Mouse (Mus musculus): ENCODE data around the gene D5Ertd579e. TPM values are rescaled to one million over a fixed set of nuclear protein-coding genes. Genes with fewer than 3 reads are reported as not detected.

D5Ertd579e gene
- polyA plus RNA-seq, 1 experiment from 2014 or later = 18.6 TPM

DNA sequence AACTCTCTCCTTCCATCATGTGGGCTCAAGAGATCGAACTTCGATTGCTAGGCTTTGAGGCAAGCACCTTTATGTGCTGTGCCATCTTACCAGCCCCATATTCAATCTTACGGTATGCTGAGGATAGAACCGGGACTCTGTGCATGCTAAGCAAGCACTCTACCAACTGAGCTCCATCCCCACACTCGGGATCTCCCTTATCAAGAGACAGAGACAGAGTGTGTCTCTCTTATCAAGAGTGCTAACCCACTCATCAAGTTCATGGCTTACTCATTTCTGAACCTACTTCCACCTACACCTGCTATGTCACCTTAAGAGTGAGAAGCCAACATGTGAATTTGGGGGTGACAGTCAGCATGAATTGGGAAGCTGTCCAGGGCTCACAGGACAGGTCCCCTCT is 24.4 kb upstream of the D5Ertd579e start:
- Histone ChIP-seq H3K9ac (no peak overlapping the region), H3K36me3 (no peaks in the 10 kb centered on the region), H3K27ac (replicated peaks) (no peak overlapping the region), H3K27me3 (no peaks in the 10 kb centered on the region; the same call in 1 of the 2 replicates), H3K4me1 (no peaks in the 10 kb centered on the region), H3K4me3 (replicated peaks) (no peak overlapping the region), H3K9me3 (replicated peaks) (no peaks in the 10 kb centered on the region), H3K4me2 (replicated peaks) (no peak overlapping the region)
- no peak for ATAC-seq (ENCODE audit: insufficient number of reproducible peaks, low FRiP score, low TSS enrichment, low read depth)
- 86% methylated on average over 5 of the region's 5 CpGs for WGBS

GRCm38 (mm10) chr5:36719601-36720000 is 23.8 kb upstream of the D5Ertd579e start:
- Histone ChIP-seq H3K4me3 (replicated peaks) (no peak overlapping the region), H3K4me2 (replicated peaks) (no peak overlapping the region), H3K27ac (replicated peaks) (no peak overlapping the region), H3K4me1 (no peaks in the 10 kb centered on the region), H3K27me3 (no peaks in the 10 kb centered on the region; the same call in 1 of the 2 replicates), H3K36me3 (no peaks in the 10 kb centered on the region), H3K9ac (no peak overlapping the region), H3K9me3 (replicated peaks) (no peaks in the 10 kb centered on the region)
- no peak for ATAC-seq (ENCODE audit: insufficient number of reproducible peaks, low FRiP score, low TSS enrichment, low read depth)
- 85% methylated on average over 3 of the region's 3 CpGs for WGBS

DNA sequence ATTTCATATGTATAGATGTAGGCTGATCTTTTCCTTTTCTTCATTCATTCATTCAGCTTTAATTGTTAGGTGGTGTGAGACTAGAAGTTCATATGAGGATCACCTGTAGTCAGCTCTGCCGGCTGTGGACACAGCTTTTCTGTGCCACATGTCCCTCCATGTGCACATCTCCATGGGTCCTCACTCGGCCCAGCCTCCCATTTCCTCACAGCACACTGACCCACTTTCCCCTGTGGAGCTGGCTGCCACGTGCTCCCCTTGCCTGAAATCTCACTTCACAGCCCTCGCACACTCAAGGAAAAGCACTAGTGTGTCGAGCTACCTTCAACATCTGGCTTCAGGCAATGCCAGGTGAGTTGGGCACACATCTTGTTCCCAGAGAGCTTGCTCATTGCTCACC is 23.3 kb upstream of the D5Ertd579e start:
- no peak for ATAC-seq (ENCODE audit: insufficient number of reproducible peaks, low FRiP score, low TSS enrichment, low read depth)
- no peak overlapping the region for H3K9ac ChIP-seq
- no peaks in the 10 kb centered on the region for H3K4me1 ChIP-seq
- WGBS = 69% methylated on average over 5 of the region's 5 CpGs
- H3K27ac ChIP-seq (replicated peaks) = no peak overlapping the region
- no peaks in the 10 kb centered on the region for H3K9me3 ChIP-seq (replicated peaks)
- no peaks in the 10 kb centered on the region; the same call in 1 of the 2 replicates for H3K27me3 ChIP-seq
- no peak overlapping the region for H3K4me2 ChIP-seq (replicated peaks)
- H3K4me3 ChIP-seq (replicated peaks) = no peak overlapping the region
- no peaks in the 10 kb centered on the region for H3K36me3 ChIP-seq

- no peaks in the 10 kb centered on the region; the same call in 1 of the 2 replicates for H3K27me3 ChIP-seq
- WGBS = 71% methylated on average over 3 of the region's 3 CpGs
These were observed 22.1 kb upstream of the D5Ertd579e start for GRCm38 (mm10) chr5:36717889-36718288.

GRCm38 (mm10) chr5:36716816-36717215 is 21.0 kb upstream of the D5Ertd579e start:
- no peak for ATAC-seq (ENCODE audit: insufficient number of reproducible peaks, low FRiP score, low TSS enrichment, low read depth)
- Histone ChIP-seq H3K9me3 (replicated peaks) (no peaks in the 10 kb centered on the region), H3K4me3 (replicated peaks) (no peak overlapping the region), H3K36me3 (no peaks in the 10 kb centered on the region), H3K4me1 (peaks cover 19% of the 10 kb centered on the region), H3K27me3 (no peaks in the 10 kb centered on the region; the same call in 1 of the 2 replicates), H3K9ac (no peak overlapping the region), H3K4me2 (replicated peaks) (no peak overlapping the region), H3K27ac (replicated peaks) (no peak overlapping the region)
- 63% methylated on average over 2 of the region's 2 CpGs for WGBS

More at GRCm38 (mm10) chr5:36717889-36718288, 22.1 kb upstream of the D5Ertd579e start:
- Histone ChIP-seq H3K36me3 (no peaks in the 10 kb centered on the region), H3K4me3 (replicated peaks) (no peak overlapping the region), H3K27ac (replicated peaks) (no peak overlapping the region), H3K9ac (no peak overlapping the region), H3K4me2 (replicated peaks) (no peak overlapping the region), H3K4me1 (peaks cover 9% of the 10 kb centered on the region), H3K9me3 (replicated peaks) (no peaks in the 10 kb centered on the region)
- no peak for ATAC-seq (ENCODE audit: insufficient number of reproducible peaks, low FRiP score, low TSS enrichment, low read depth)

DNA sequence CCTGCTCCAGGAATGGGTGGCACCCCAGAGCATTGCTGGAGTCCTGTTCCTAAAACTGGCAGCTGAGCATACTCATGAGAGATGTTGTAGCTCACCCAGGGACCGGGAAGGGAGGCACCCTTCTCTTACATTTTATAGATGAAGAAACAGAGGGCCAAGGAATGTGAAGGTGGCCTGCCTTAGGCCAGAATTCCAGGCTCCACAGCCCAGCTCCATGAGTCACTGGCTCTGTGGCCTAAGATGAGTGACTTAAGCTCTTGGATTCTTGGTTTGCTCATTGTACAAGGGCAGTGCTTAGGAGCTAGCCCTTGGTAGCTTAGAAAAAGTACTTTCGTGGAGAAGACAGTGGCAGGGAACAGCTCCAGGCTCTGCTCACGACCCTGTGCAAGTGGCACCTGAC is 19.0 kb upstream of the D5Ertd579e start:
- no peak overlapping the region for H3K4me2 ChIP-seq (replicated peaks)
- H3K36me3 ChIP-seq = no peaks in the 10 kb centered on the region
- H3K27ac ChIP-seq (replicated peaks) = no peak overlapping the region
- 71% methylated on average over 3 of the region's 3 CpGs for WGBS
- H3K4me3 ChIP-seq (replicated peaks) = no peak overlapping the region
- H3K27me3 ChIP-seq = no peaks in the 10 kb centered on the region; the same call in 1 of the 2 replicates
- ATAC-seq (ENCODE audit: insufficient number of reproducible peaks, low FRiP score, low TSS enrichment, low read depth) = no peak
- H3K4me1 ChIP-seq = peaks cover 21% of the 10 kb centered on the region
- no peaks in the 10 kb centered on the region for H3K9me3 ChIP-seq (replicated peaks)
- H3K9ac ChIP-seq = no peak overlapping the region

DNA sequence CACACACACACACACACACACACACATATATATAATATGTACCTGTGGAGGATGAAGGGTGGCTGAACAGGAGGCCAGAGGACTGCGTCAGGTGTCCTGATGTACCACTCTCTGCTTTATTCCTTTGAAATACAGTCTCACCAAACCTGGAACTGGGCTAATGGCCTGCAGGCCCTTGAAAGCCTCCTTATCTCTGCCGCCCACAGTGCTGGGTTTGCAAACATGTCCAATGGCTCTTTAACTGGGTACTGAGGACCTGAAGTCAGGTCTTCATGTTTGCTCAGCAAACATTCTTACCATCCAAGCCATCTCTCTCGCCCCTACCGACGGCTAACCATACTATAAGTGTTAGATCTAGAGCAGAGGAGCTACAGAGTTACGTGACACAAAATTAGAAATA is 17.9 kb upstream of the D5Ertd579e start:
- no peak overlapping the region for H3K4me3 ChIP-seq (replicated peaks)
- H3K27me3 ChIP-seq = no peaks in the 10 kb centered on the region; the same call in 1 of the 2 replicates
- H3K4me2 ChIP-seq (replicated peaks) = no peak overlapping the region
- no peak overlapping the region for H3K9ac ChIP-seq
- H3K4me1 ChIP-seq = peaks cover 21% of the 10 kb centered on the region
- no peak overlapping the region; the same call in 1 of the 2 replicates for H3K27ac ChIP-seq (replicated peaks)
- ATAC-seq (ENCODE audit: insufficient number of reproducible peaks, low FRiP score, low TSS enrichment, low read depth) = no peak
- WGBS = 86% methylated on average over 6 of the region's 6 CpGs
- H3K36me3 ChIP-seq = no peaks in the 10 kb centered on the region
- no peaks in the 10 kb centered on the region for H3K9me3 ChIP-seq (replicated peaks)

DNA sequence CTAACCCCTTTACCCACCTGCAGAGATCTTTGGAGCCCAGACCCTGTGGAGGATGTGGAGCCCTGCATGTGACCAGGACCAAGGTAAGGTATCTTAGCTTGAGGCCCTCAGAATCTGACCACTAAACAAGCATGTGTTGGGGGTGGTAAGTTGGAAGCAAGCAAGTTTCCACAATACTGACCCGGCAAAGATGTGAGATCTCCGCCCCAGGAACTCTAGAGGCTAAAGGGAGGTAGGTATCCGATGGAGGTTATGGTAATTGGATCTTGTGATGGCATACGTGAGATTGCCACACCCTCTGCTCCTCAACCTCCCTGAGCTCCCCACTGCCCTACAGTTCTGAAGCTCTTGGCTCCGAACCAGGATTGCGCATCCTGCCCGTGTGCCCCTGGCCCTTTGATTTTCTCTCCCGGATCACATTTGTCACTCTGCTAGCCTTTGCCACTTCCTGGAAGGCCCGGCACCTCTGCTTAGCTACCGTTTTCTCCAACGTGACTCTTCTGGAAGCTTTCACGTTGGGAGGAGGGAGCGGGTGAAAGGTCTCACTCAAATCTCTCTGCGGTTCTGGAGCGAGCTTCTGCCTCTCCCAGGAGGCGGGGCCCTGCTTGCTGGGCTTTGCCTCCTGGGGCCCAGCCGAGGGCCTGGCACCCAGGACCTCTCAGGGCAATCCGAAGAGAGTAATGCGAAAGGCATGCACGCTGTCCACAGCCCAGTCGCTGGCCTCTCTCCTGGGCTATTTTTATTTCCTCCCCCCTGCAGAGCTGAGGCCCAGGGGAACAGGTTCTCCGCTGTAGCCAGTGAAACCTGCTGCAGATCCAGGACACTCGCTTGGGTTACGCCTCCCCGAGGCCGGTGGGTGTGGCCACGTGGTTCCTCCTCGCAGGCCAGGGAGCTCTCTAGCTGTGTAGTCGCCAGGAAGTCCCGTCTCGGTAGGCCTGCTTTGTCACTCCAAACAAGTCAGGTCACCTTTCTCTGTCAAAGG is 17.0 kb upstream of the D5Ertd579e start:
- H3K9me3 ChIP-seq (replicated peaks) = no peaks in the 10 kb centered on the region
- peak overlapping the region; percentile 66 for H3K27ac ChIP-seq (replicated peaks)
- peaks cover 21% of the 10 kb centered on the region for H3K4me1 ChIP-seq
- H3K27me3 ChIP-seq = no peaks in the 10 kb centered on the region; the same call in 1 of the 2 replicates
- WGBS = 6% methylated on average over 31 of the region's 31 CpGs
- H3K4me2 ChIP-seq (replicated peaks) = peak overlapping the region; percentile 69
- H3K36me3 ChIP-seq = no peaks in the 10 kb centered on the region
- peak; percentile 89 for ATAC-seq (ENCODE audit: insufficient number of reproducible peaks, low FRiP score, low TSS enrichment, low read depth)
- H3K4me3 ChIP-seq (replicated peaks) = peak overlapping the region; percentile 37
- peak overlapping the region; percentile 3; the same call in 1 of the 2 replicates for H3K9ac ChIP-seq

DNA sequence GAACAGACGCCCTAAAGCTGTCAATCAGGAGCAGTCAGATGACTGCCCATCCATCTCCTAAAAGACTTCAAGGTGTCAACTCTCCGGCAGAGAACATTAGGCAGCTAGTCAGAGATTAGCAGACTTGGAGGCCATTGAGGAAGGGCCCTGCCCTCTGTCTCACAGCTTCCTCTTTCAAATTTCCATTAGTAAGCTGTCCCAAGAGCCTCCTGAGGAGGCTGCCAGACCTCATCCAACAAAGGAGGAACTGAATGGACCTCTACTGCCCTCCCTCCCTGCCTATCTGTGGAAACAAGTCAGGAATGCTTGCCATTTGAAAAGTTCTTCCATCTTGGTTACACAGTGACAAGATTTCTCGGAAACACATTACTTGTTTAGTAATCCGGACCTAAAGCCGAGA is 16.0 kb upstream of the D5Ertd579e start:
- peak overlapping the region; percentile 66; the same call in 1 of the 2 replicates for H3K27ac ChIP-seq (replicated peaks)
- no peaks in the 10 kb centered on the region for H3K27me3 ChIP-seq
- WGBS = 63% methylated on average over 5 of the region's 5 CpGs

DNA sequence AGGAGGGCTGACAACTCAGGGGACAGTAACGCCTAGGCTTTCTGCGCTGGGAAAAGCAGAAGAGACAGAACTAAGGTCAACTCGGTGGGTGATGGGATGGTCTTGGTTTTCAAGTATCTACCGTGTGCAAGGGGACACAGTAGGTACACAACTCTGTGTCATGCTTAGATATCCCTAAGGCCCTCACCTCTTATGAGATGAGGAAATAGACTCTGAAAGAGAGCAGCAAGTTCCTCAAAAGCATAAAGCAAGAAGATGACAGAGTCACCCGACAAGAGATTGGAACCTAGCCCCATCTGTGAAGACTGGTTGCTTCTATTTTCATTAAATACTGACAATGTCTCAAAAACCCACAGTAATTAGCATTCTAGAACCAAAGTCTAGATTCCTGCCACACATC is 10.0 kb upstream of the D5Ertd579e start:
- Histone ChIP-seq H3K36me3 (no peaks in the 10 kb centered on the region), H3K27me3 (no peaks in the 10 kb centered on the region), H3K9ac (no peak overlapping the region), H3K4me1 (no peaks in the 10 kb centered on the region), H3K9me3 (replicated peaks) (no peaks in the 10 kb centered on the region), H3K4me3 (replicated peaks) (no peak overlapping the region), H3K27ac (replicated peaks) (no peak overlapping the region), H3K4me2 (replicated peaks) (no peak overlapping the region)
- WGBS = 82% methylated on average over 5 of the region's 5 CpGs
- ATAC-seq (ENCODE audit: insufficient number of reproducible peaks, low FRiP score, low TSS enrichment, low read depth) = no peak

More for the DNA sequence above, 16.0 kb upstream of the D5Ertd579e start:
- Histone ChIP-seq H3K4me1 (peaks cover 21% of the 10 kb centered on the region), H3K9me3 (replicated peaks) (no peaks in the 10 kb centered on the region), H3K9ac (no peak overlapping the region), H3K4me2 (replicated peaks) (no peak overlapping the region), H3K36me3 (no peaks in the 10 kb centered on the region), H3K4me3 (replicated peaks) (no peak overlapping the region)
- no peak for ATAC-seq (ENCODE audit: insufficient number of reproducible peaks, low FRiP score, low TSS enrichment, low read depth)

DNA sequence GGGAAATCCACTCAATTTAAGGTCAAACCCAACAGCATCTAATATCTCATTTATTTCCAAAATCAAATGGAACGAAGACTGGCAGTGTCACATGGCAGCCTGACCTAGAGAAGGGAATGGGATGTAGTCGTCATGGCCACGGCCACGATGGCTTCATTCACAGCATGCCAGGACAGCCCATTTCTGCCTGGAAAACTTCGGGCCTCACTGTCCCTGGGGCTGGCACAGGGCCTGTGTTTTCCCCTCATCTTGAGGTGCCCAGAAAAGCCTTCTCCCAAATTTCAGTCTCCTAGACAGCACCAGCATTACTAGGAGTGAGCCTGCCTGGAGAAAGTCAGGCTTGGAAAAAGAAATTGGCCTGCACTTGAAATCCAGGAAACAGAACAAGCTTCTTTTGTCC is 9.6 kb upstream of the D5Ertd579e start:
- H3K36me3 ChIP-seq = no peaks in the 10 kb centered on the region
- H3K27ac ChIP-seq (replicated peaks) = no peak overlapping the region
- H3K9me3 ChIP-seq (replicated peaks) = no peaks in the 10 kb centered on the region
- no peak overlapping the region for H3K4me2 ChIP-seq (replicated peaks)
- WGBS = 81% methylated on average over 5 of the region's 5 CpGs
- H3K9ac ChIP-seq = no peak overlapping the region
- ATAC-seq (ENCODE audit: insufficient number of reproducible peaks, low FRiP score, low TSS enrichment, low read depth) = no peak
- no peaks in the 10 kb centered on the region for H3K27me3 ChIP-seq
- no peaks in the 10 kb centered on the region for H3K4me1 ChIP-seq
- no peak overlapping the region for H3K4me3 ChIP-seq (replicated peaks)
